Mouse (Mus musculus) cerebellum, adult 8-10 months (tissue): ENCODE results near the gene Cep135.

ENCODE experiments used
- DNase-seq: peaks from one replicate; pipeline ENCODE4 v3.0.0; 2022

The Cep135 gene

GRCm38 (mm10) chr5:76684658-76685605 lies 96.4 kb downstream of the Cep135 start:
- DNase-seq = no peak

DNA sequence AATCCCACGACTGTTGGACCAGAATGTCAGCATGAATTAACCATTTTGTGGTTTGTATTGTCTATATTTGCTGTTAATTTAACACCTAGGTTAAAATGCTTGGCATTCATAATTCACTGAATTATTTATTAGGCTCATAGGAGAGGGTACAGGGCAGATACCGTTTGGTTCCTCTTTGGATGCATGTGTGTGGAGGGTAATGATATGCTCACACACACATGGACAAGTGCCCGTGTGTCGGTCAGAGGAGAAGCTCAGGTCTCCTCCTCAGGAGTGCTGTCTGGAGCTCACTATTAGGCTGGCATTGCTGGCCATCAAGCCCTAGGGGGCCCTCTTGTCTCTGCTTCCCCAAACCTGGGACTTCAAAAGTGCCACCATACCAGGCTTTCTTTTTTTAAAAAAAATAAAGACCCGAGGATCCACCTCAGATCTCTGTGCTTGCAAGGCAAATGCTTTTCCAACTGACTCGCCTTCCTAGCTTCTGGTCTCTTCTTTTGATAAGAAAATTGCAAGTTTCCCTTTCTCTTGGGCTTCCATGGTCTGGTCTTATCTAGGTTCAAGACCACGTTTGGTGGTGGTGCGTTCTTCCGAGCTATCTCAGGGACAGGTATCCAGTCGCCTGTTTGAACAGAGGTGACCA lies 99.6 kb downstream of the Cep135 start:
- no peak for DNase-seq

DNA sequence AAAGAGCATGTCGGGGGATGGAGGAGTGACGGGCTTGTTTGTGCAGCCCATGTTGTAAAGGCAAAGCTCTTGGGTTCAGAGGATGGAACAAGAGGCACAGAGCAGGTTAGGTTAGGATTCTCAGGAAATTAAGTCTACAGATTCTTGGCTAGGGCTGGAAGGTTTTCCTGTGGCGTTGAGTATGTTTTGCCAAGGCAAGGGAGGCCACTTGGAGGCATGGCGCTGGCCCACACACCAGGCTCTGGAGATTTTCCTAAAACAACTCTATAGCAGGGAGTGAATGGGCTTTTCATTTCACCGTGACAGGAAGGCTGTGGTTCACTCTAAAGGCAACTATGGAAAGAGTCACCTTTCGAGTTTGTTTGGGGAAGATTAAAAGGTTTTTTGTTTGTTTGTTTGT lies 100.1 kb downstream of the Cep135 start:
- no peak for DNase-seq

- DNase-seq = no peak
These were observed 101.7 kb downstream of the Cep135 start for GRCm38 (mm10) chr5:76690177-76690593.

DNA sequence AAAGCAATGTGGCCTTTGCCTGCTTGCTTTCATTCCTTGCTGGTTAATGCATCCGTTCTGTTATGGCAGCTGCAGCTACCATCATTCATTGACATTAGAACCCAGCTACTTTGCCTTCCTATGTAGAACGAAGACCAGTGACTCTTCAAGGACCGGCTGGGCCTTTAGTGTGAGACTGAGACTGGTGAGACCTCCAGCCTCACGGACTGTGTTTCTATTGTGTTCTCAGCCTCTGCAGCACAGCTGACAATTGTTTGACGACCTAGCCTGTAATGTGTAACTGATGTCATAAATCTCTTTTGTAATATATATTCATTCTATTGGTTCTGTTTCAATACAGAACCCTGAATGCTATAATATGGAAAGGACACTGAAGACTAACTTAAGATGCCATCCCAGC lies 102.8 kb downstream of the Cep135 start:
- DNase-seq = no peak

- DNase-seq = no peak
These were observed 103.4 kb downstream of the Cep135 start for GRCm38 (mm10) chr5:76691706-76692424.
